Mouse (Mus musculus): ENCODE results near the gene Psmg4. TPM values are rescaled to one million over a fixed set of nuclear protein-coding genes. Genes with fewer than 3 reads are reported as not detected.

Psmg4 gene
- polyA plus RNA-seq, 1 experiment from 2014 or later: 67.4 TPM

DNA sequence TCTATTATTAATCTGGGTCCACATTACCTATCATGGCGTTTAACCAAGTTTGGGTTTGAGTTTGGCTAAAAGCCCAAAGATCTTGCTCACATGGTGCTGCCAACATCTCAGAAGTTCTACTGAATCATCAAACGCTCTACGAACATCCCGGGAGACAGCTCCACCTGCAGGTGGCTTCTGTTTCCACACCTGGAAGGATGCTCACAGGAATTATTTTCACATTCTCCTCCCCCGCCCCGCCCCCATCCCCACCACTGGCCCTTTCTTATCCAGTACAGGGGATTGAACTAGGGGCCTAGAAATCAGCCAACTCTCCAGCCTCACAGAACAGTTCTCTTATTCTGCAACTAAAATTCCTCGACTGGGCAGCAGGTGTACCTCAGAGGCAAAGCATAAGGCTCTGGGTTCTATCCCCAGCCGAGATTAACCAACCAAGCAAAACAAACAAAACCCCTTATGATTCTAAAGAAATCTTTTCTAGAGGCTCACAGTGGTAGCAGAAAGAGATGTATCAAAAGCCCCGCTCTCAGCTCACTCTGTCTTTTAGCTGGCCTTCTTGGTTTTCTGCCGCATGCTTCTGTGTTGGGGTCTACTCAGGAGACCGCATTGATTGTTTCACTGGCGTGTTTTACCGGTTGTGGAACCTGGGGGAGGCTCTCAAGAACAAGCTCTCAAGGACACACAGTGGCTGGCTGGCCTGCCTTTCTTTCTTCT lies 8.4 kb upstream of the Psmg4 start:
- Histone ChIP-seq H3K36me3 (ENCODE audit: insufficient read depth, low read length) (no peaks in the 10 kb centered on the region), H3K4me2 (replicated peaks; ENCODE audit: low read depth, low read length) (peak overlapping the region; percentile 33), H3K9me3 (ENCODE audit: low read length) (no peaks in the 10 kb centered on the region), H3K27me3 (ENCODE audit: insufficient read depth, low read length) (no peaks in the 10 kb centered on the region), H3K4me3 (ENCODE audit: low read length) (peak overlapping the region; percentile 16; the same call in 1 of the 2 replicates), H3K27ac (ENCODE audit: low read length) (no peak overlapping the region), H3K4me1 (ENCODE audit: insufficient read depth, low read length) (peaks cover 19% of the 10 kb centered on the region), H3K9ac (replicated peaks; ENCODE audit: low read length) (peak overlapping the region; percentile 39; the same call in 1 of the 2 replicates)
- WGBS: 55% methylated on average over 13 of the region's 13 CpGs
- peak; percentile 39; the same call in 1 of the 2 replicates for ATAC-seq (ENCODE audit: low FRiP score, low TSS enrichment)

DNA sequence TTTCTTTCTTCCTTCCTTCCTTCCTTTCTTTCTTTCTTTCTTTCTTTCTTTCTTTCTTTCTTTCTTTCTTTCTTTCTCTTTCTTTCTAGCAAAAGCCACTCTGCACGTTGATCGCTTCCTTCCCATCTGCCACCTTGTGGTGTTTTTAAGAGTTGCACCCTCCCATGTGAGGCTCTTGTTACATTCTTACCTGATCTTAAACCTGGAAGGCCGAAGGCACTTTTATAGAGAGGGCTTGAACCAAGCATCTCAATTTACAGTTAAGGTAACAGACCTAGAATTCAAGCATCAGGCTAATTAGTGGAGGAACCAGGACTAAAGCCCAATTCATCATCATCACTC lies 7.9 kb upstream of the Psmg4 start:
- H3K9ac ChIP-seq (replicated peaks; ENCODE audit: low read length): peak overlapping the region; percentile 39; the same call in 1 of the 2 replicates

GRCm38 (mm10) chr13:34156133-34156839 lies 6.5 kb upstream of the Psmg4 start:
- WGBS: 59% methylated on average over 8 of the region's 8 CpGs
- Histone ChIP-seq H3K4me1 (ENCODE audit: insufficient read depth, low read length) (peaks cover 9% of the 10 kb centered on the region; the same call in 1 of the 2 replicates), H3K4me3 (ENCODE audit: low read length) (no peak overlapping the region), H3K27me3 (ENCODE audit: insufficient read depth, low read length) (no peaks in the 10 kb centered on the region), H3K4me2 (replicated peaks; ENCODE audit: low read depth, low read length) (no peak overlapping the region), H3K9ac (replicated peaks; ENCODE audit: low read length) (no peak overlapping the region), H3K36me3 (ENCODE audit: insufficient read depth, low read length) (no peaks in the 10 kb centered on the region), H3K9me3 (ENCODE audit: low read length) (no peaks in the 10 kb centered on the region), H3K27ac (ENCODE audit: low read length) (no peak overlapping the region)
- no peak for ATAC-seq (ENCODE audit: low FRiP score, low TSS enrichment)

More for the DNA sequence above, 7.9 kb upstream of the Psmg4 start:
- Histone ChIP-seq H3K4me2 (replicated peaks; ENCODE audit: low read depth, low read length) (peak overlapping the region; percentile 33), H3K27me3 (ENCODE audit: insufficient read depth, low read length) (no peaks in the 10 kb centered on the region), H3K36me3 (ENCODE audit: insufficient read depth, low read length) (no peaks in the 10 kb centered on the region), H3K4me1 (ENCODE audit: insufficient read depth, low read length) (peaks cover 14% of the 10 kb centered on the region), H3K9me3 (ENCODE audit: low read length) (no peaks in the 10 kb centered on the region), H3K4me3 (ENCODE audit: low read length) (peak overlapping the region; percentile 16; the same call in 1 of the 2 replicates), H3K27ac (ENCODE audit: low read length) (no peak overlapping the region)
- ATAC-seq (ENCODE audit: low FRiP score, low TSS enrichment): no peak
- WGBS: 26% methylated on average over 3 of the region's 3 CpGs

- no peak overlapping the region for H3K4me3 ChIP-seq (ENCODE audit: low read length)
- no peaks in the 10 kb centered on the region for H3K36me3 ChIP-seq (ENCODE audit: insufficient read depth, low read length)
- no peak overlapping the region for H3K27ac ChIP-seq (ENCODE audit: low read length)
- H3K9me3 ChIP-seq (ENCODE audit: low read length): no peaks in the 10 kb centered on the region
- 73% methylated on average over 2 of the region's 2 CpGs for WGBS
- no peak overlapping the region for H3K4me2 ChIP-seq (replicated peaks; ENCODE audit: low read depth, low read length)
- H3K27me3 ChIP-seq (ENCODE audit: insufficient read depth, low read length): no peaks in the 10 kb centered on the region
- peaks cover 9% of the 10 kb centered on the region; the same call in 1 of the 2 replicates for H3K4me1 ChIP-seq (ENCODE audit: insufficient read depth, low read length)
- ATAC-seq (ENCODE audit: low FRiP score, low TSS enrichment): no peak
- no peak overlapping the region for H3K9ac ChIP-seq (replicated peaks; ENCODE audit: low read length)
Observed at GRCm38 (mm10) chr13:34156840-34157185, 6.0 kb upstream of the Psmg4 start.

DNA sequence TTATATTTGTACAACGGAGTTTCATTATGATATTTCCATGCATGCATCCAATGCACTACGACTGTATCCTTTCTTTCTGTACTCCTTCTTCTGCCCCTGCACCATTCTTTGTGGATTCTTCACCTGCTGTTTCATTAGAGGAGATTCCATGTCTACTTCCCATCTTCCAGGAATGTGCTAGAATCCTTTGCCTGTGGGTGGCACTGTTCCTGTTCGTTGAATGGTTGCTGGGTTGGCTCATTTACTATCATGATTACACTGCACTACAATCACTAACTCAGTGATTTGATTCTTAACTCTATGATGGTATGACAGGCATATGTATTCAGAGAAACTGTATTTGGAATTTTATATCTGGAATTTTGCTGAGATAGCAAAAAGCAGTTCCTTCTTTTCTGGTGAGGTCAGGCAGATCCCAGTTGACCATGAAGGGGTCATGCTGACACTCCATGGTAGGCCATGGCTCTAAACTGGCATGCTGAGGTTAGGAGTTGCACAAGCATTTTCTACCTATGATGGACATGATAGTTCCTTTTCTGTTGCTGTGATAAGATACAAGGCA lies 5.1 kb upstream of the Psmg4 start:
- peaks cover 17% of the 10 kb centered on the region for H3K4me1 ChIP-seq (ENCODE audit: insufficient read depth, low read length)
- no peaks in the 10 kb centered on the region for H3K27me3 ChIP-seq (ENCODE audit: insufficient read depth, low read length)
- 84% methylated on average over 3 of the region's 3 CpGs for WGBS
- H3K9me3 ChIP-seq (ENCODE audit: low read length): no peaks in the 10 kb centered on the region
- no peak overlapping the region for H3K4me3 ChIP-seq (ENCODE audit: low read length)
- H3K36me3 ChIP-seq (ENCODE audit: insufficient read depth, low read length): no peaks in the 10 kb centered on the region
- H3K4me2 ChIP-seq (replicated peaks; ENCODE audit: low read depth, low read length): no peak overlapping the region
- no peak overlapping the region for H3K27ac ChIP-seq (ENCODE audit: low read length)
- ATAC-seq (ENCODE audit: low FRiP score, low TSS enrichment): no peak
- no peak overlapping the region for H3K9ac ChIP-seq (replicated peaks; ENCODE audit: low read length)

GRCm38 (mm10) chr13:34159926-34160325 lies 2.8 kb upstream of the Psmg4 start:
- WGBS: 86% methylated on average over 1 of the region's 1 CpGs
- no peaks in the 10 kb centered on the region for H3K36me3 ChIP-seq (ENCODE audit: insufficient read depth, low read length)
- no peaks in the 10 kb centered on the region for H3K9me3 ChIP-seq (ENCODE audit: low read length)
- H3K9ac ChIP-seq (replicated peaks; ENCODE audit: low read length): no peak overlapping the region
- no peak overlapping the region for H3K27ac ChIP-seq (ENCODE audit: low read length)
- H3K4me1 ChIP-seq (ENCODE audit: insufficient read depth, low read length): peaks cover 19% of the 10 kb centered on the region
- H3K27me3 ChIP-seq (ENCODE audit: insufficient read depth, low read length): no peaks in the 10 kb centered on the region
- ATAC-seq (ENCODE audit: low FRiP score, low TSS enrichment): no peak
- no peak overlapping the region for H3K4me3 ChIP-seq (ENCODE audit: low read length)
- H3K4me2 ChIP-seq (replicated peaks; ENCODE audit: low read depth, low read length): no peak overlapping the region

DNA sequence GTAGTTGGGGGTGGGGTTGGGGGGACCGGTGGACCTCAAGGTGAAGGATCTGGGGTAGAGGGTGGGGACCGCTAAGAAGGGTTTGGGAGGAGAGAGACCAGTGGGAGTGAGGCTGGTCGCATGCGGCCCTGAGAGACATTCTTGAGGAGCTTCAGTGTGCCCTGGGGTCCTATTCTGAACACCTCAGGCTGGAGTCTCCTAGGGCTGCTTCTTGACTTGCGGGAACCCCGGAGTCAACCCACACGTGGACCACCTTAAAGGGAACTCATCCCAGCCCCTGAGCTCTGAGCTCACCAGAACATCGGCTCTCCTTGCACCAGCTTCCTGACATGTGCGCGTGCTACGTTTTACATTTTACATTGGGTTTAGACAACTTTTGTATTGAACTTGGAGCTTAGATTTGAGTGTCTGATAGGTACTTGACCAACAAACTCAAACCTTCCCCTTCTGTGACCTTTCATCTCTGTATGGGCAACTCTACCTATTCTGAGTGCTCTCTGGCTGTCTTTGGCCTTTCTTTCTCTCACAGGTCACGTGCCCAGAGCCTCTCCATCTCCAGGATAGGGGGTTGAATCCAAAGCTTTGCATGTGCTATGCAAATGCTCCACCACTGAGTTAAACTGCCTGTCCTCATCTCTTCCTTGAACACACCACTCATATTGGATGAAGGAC lies 676 bp downstream of the Psmg4 start:
- ATAC-seq (ENCODE audit: low FRiP score, low TSS enrichment): peak; percentile 82; the same call in 1 of the 2 replicates
- H3K9ac ChIP-seq (replicated peaks; ENCODE audit: low read length): peak overlapping the region; percentile 81
- peak overlapping the region; percentile 65 for H3K4me2 ChIP-seq (replicated peaks; ENCODE audit: low read depth, low read length)
- no peaks in the 10 kb centered on the region for H3K27me3 ChIP-seq (ENCODE audit: insufficient read depth, low read length)
- WGBS: 34% methylated on average over 12 of the region's 12 CpGs
- peaks cover 8% of the 10 kb centered on the region; the same call in 1 of the 2 replicates for H3K9me3 ChIP-seq (ENCODE audit: low read length)
- 0 out of 2 replicates have a peak overlapping the region, but pooled peaks have one; percentile 26 for H3K27ac ChIP-seq (ENCODE audit: low read length)
- peaks cover 11% of the 10 kb centered on the region for H3K36me3 ChIP-seq (ENCODE audit: insufficient read depth, low read length)
- peaks cover 13% of the 10 kb centered on the region for H3K4me1 ChIP-seq (ENCODE audit: insufficient read depth, low read length)
- peak overlapping the region; percentile 82 for H3K4me3 ChIP-seq (ENCODE audit: low read length)

DNA sequence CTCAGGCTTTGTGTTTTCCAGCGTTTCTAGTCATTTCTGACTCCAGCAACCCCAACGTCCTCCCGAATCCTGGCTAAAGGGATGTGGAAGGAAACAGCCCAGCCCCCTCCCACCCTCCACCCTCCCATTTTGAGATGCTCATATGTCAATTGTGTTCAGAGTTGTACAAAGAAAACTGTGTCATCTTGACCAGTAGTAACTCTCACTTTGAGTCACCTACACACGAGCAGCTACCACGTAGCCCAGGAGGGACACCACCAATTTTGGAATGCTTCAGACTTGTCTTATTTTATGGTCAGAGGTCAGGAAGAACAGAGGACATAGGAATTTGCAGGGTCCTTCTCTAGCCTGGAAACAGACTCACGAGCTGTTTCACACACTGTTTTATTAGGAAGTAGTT lies 11.3 kb downstream of the Psmg4 start:
- WGBS: 90% methylated on average over 6 of the region's 6 CpGs
- H3K9me3 ChIP-seq (ENCODE audit: low read length): 0 out of 2 replicates have a peak, but pooled peaks cover 2% of the 10 kb centered on the region
- H3K36me3 ChIP-seq (ENCODE audit: insufficient read depth, low read length): peaks cover 3% of the 10 kb centered on the region; the same call in 1 of the 2 replicates
- H3K4me3 ChIP-seq (ENCODE audit: low read length): no peak overlapping the region
- H3K27me3 ChIP-seq (ENCODE audit: insufficient read depth, low read length): no peaks in the 10 kb centered on the region
- H3K9ac ChIP-seq (replicated peaks; ENCODE audit: low read length): no peak overlapping the region
- H3K27ac ChIP-seq (ENCODE audit: low read length): no peak overlapping the region
- H3K4me2 ChIP-seq (replicated peaks; ENCODE audit: low read depth, low read length): no peak overlapping the region
- no peaks in the 10 kb centered on the region for H3K4me1 ChIP-seq (ENCODE audit: insufficient read depth, low read length)
- ATAC-seq (ENCODE audit: low FRiP score, low TSS enrichment): no peak

DNA sequence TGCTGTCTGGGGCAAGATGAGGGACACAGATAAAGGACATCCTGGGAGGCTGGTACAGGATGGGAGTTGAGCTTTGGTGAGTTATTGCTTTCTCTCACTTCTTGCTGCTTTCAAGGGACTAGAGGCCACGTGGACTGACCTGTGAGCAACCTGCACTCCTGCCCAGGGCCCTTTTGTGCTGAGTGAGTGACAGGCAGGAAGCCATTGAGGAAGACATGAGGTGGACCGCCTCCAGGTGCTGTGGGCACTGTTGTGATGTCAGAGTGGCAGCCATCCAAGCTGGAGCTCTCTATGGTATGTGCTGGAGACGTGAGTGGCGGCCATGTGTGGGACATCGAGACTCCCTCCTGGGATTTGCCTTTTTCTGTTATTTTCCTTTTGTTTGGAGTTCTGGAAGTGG lies 18.9 kb downstream of the Psmg4 start:
- Histone ChIP-seq H3K36me3 (ENCODE audit: insufficient read depth, low read length) (peaks cover 3% of the 10 kb centered on the region; the same call in 1 of the 2 replicates), H3K27ac (ENCODE audit: low read length) (no peak overlapping the region), H3K9ac (replicated peaks; ENCODE audit: low read length) (no peak overlapping the region), H3K4me2 (replicated peaks; ENCODE audit: low read depth, low read length) (no peak overlapping the region), H3K27me3 (ENCODE audit: insufficient read depth, low read length) (no peaks in the 10 kb centered on the region), H3K4me1 (ENCODE audit: insufficient read depth, low read length) (no peaks in the 10 kb centered on the region), H3K4me3 (ENCODE audit: low read length) (no peak overlapping the region), H3K9me3 (ENCODE audit: low read length) (no peaks in the 10 kb centered on the region)
- WGBS: 78% methylated on average over 5 of the region's 5 CpGs
- no peak for ATAC-seq (ENCODE audit: low FRiP score, low TSS enrichment)

All from kidney, embryonic 16.5 days (tissue).